Mouse (Mus musculus) erythroblast, embryonic 14.5 days (primary cell): ENCODE data around the gene Parp8.

Experiments used
- GATA1 ChIP-seq: IDR thresholded peaks from 2 replicates; pipeline ENCODE4 v1.6.1; 2012; ENCODE audit warnings: low read length, inconsistent platforms, mixed read lengths
- TAL1 ChIP-seq: IDR thresholded peaks from 3 replicates; pipeline ENCODE4 v1.6.1; 2012; ENCODE audit warnings: low read length, inconsistent platforms, mixed read lengths

DNA sequence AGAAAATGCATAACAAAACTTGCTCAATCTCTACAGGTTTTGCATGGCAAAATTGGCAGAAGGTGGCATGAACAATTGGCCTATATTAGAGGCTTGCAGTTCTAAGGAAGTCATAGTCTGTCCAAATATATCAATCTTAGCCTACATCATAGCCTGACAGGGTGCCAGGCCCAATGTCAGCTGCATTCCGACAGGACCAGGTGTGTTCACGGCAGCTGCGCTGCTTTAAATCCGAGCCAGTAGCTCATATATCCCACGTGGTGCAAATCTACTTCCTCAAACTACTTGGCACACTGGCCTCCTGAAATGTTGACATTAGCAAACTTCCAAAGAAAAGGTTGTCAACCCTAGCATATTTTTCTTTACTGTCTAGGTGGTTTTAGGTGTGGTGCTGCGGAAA, 6.2 kb upstream of the Parp8 start:
- TF ChIP-seq TAL1 (no peak), GATA1 (no peak)
